Comparison of ENCODE assay signal across 8 mouse cellular contexts in genomic region chr16:17921325-17922162, GRCm38 (mm10). TPM values are rescaled to one million over a fixed set of nuclear protein-coding genes. Genes with fewer than 3 reads are reported as not detected.
A peak's percentile ranks its signal among the peaks of the same experiment; 100 is the strongest.
DNase-seq lines count a peak whose midpoint lies in the region; ATAC-seq and TF ChIP-seq lines count a peak whose summit lies in the region.

No protein-coding gene starts in this region.

- peak; percentile 66 for TF ChIP-seq POLR2A in liver, adult 2 months (IDR thresholded peaks at IDR 0.05; ENCODE audit: extremely low read depth, insufficient read depth, low read length)
- TF ChIP-seq POLR2A in myocyte (IDR thresholded peaks at IDR 0.05; ENCODE audit: insufficient read length, low read depth) = peak; percentile 88

- peak overlapping the region; percentile 90 for H3K9ac ChIP-seq in heart, embryonic 11.5 days (ENCODE audit: low read depth, low read length)
- peak overlapping the region; percentile 92 for H3K9ac ChIP-seq in kidney, embryonic 16.5 days (replicated peaks; ENCODE audit: low read length)
- H3K9ac ChIP-seq in liver, adult 2 months (ENCODE audit: low read depth, low read length) = peak overlapping the region; percentile 84

- peak overlapping the region; percentile 65 for H3K27ac ChIP-seq in heart, embryonic 11.5 days (ENCODE audit: low read depth, low read length)
- H3K27ac ChIP-seq in kidney, embryonic 16.5 days (ENCODE audit: low read length) = peak overlapping the region; percentile 90
- peak overlapping the region; percentile 74 for H3K27ac ChIP-seq in liver, adult 2 months (replicated peaks; ENCODE audit: insufficient read depth, low read depth, low read length)

- peaks cover 15% of the 10 kb centered on the region for H3K4me1 ChIP-seq in heart, embryonic 11.5 days (ENCODE audit: control insufficient read depth, insufficient read depth, low read length)
- peaks cover 19% of the 10 kb centered on the region for H3K4me1 ChIP-seq in kidney, embryonic 16.5 days (ENCODE audit: insufficient read depth, low read length)
- H3K4me1 ChIP-seq in liver, adult 2 months (ENCODE audit: control insufficient read depth, insufficient read depth, low read length) = peaks cover 16% of the 10 kb centered on the region

- WGBS in heart, embryonic 11.5 days (ENCODE audit: insufficient replicate concordance) = 3% methylated on average over 47 of the region's 47 CpGs
- 2% methylated on average over 47 of the region's 47 CpGs for WGBS in kidney, embryonic 16.5 days
- WGBS in liver, adult 2 months = under 1% methylated on average over 47 of the region's 47 CpGs

- peaks cover 2% of the 10 kb centered on the region; the same call in 1 of the 2 replicates for H3K36me3 ChIP-seq in heart, embryonic 11.5 days (ENCODE audit: control insufficient read depth, insufficient read depth, low read length)
- H3K36me3 ChIP-seq in kidney, embryonic 16.5 days (ENCODE audit: insufficient read depth, low read length) = peaks cover 11% of the 10 kb centered on the region
- peaks cover 2% of the 10 kb centered on the region; the same call in 1 of the 2 replicates for H3K36me3 ChIP-seq in liver, adult 2 months (ENCODE audit: control insufficient read depth, insufficient read depth, low read length)
- H3K36me3 ChIP-seq in myocyte (ENCODE audit: control insufficient read depth, insufficient read depth) = no peaks in the 10 kb centered on the region
- H3K36me3 ChIP-seq in splenic B cell, adult 2 months (ENCODE audit: control insufficient read depth, insufficient read depth, low read length, poor library complexity, severe bottlenecking) = peaks cover 2% of the 10 kb centered on the region; the same call in 1 of the 2 replicates

- peaks cover 31% of the 10 kb centered on the region for H3K27me3 ChIP-seq in heart, embryonic 11.5 days (ENCODE audit: control insufficient read depth, insufficient read depth, low read length)
- H3K27me3 ChIP-seq in kidney, embryonic 16.5 days (ENCODE audit: insufficient read depth, low read length) = peaks cover 26% of the 10 kb centered on the region
- H3K27me3 ChIP-seq in liver, adult 2 months (ENCODE audit: control insufficient read depth, insufficient read depth, low read length) = no peaks in the 10 kb centered on the region
- peaks cover 5% of the 10 kb centered on the region for H3K27me3 ChIP-seq in myocyte (ENCODE audit: control insufficient read depth, insufficient read depth, insufficient read length)
- no peaks in the 10 kb centered on the region for H3K27me3 ChIP-seq in splenic B cell, adult 2 months (ENCODE audit: control insufficient read depth, insufficient read depth, low read length, poor library complexity, severe bottlenecking)

- TF ChIP-seq CTCF in liver, adult 2 months (IDR thresholded peaks at IDR 0.05; ENCODE audit: low read depth, low read length) = peak; percentile 63

- peak overlapping the region; percentile 78 for H3K4me2 ChIP-seq in heart, embryonic 11.5 days
- peak overlapping the region; percentile 71 for H3K4me2 ChIP-seq in kidney, embryonic 16.5 days (replicated peaks; ENCODE audit: low read depth, low read length)
- H3K4me2 ChIP-seq in myocyte (ENCODE audit: low read depth) = peak overlapping the region; percentile 91

- no peaks in the 10 kb centered on the region for H3K9me3 ChIP-seq in heart, embryonic 11.5 days (replicated peaks; ENCODE audit: control insufficient read depth, low read length)
- no peaks in the 10 kb centered on the region for H3K9me3 ChIP-seq in kidney, embryonic 16.5 days (ENCODE audit: low read length)

- peak overlapping the region; percentile 60 for H3ac ChIP-seq in myocyte (ENCODE audit: control insufficient read depth, insufficient read length)

- no peaks in the 10 kb centered on the region for H3K79me2 ChIP-seq in liver, adult 2 months (ENCODE audit: control insufficient read depth, insufficient read depth, low read length)
- no peaks in the 10 kb centered on the region for H3K79me2 ChIP-seq in myocyte (ENCODE audit: control insufficient read depth, insufficient read depth)

- peak; percentile 93 for ATAC-seq in erythroblast, adult 5-6 weeks (replicated peaks; ENCODE audit: low FRiP score, poor library complexity, severe bottlenecking)
- peak; percentile 90 for ATAC-seq in heart, embryonic 11.5 days (replicated peaks; ENCODE audit: insufficient number of reproducible peaks, low FRiP score, low TSS enrichment)
- ATAC-seq in kidney, embryonic 16.5 days (ENCODE audit: low FRiP score, low TSS enrichment) = peak; percentile 93

- peak overlapping the region; percentile 75 for H3K4me3 ChIP-seq in heart, embryonic 11.5 days (ENCODE audit: low read depth, low read length)
- peak overlapping the region; percentile 89 for H3K4me3 ChIP-seq in kidney, embryonic 16.5 days (ENCODE audit: low read length)
- H3K4me3 ChIP-seq in liver, adult 2 months (ENCODE audit: insufficient read depth, low read depth, low read length) = peak overlapping the region; percentile 63
- peak overlapping the region; percentile 88 for H3K4me3 ChIP-seq in myocyte

- DNase-seq in B cell, adult 2 months = peak; percentile 94 to 95
- DNase-seq in brain, adult 2 months (ENCODE audit: low read depth, low spot score) = peak; percentile 99
- DNase-seq in liver, adult 2 months (ENCODE audit: extremely low read depth, low read depth, low spot score) = peak; percentile 87
- peak; percentile 97 for DNase-seq in splenic B cell, adult 2 months (ENCODE audit: low read depth, low spot score)

TF ChIP-seq in myocyte, 11 proteins besides CTCF, POLR2A, EP300 and RAD21:
- peak in 1 of 3 experiments; percentile 29 for TF ChIP-seq MYOD1 (IDR thresholded peaks at IDR 0.05; ENCODE audit: control insufficient read depth in 1 of 3, insufficient read length in 2 of 3, low read depth in 2 of 3)
- peak; percentile 20 for TF ChIP-seq USF1 (IDR thresholded peaks at IDR 0.05; ENCODE audit: low read depth)
- TF ChIP-seq TCF3 (IDR thresholded peaks at IDR 0.05; ENCODE audit: insufficient read length, low read depth) = no peak
- TF ChIP-seq POLR2AphosphoS2 (IDR thresholded peaks at IDR 0.05; ENCODE audit: insufficient read length, low read depth) = peak; percentile 97
- TF ChIP-seq TCF12 (IDR thresholded peaks at IDR 0.05; ENCODE audit: insufficient read depth, poor library complexity, severe bottlenecking) = no peak
- no peak for TF ChIP-seq E2F4 (IDR thresholded peaks at IDR 0.05; ENCODE audit: insufficient read depth)
- TF ChIP-seq MYOG (IDR thresholded peaks at IDR 0.05; ENCODE audit: control insufficient read depth in 1 of 3, insufficient read depth in 1 of 3, insufficient read length in 2 of 3, low read depth in 2 of 3) = peak in 1 of 3 experiments; percentile 28
- TF ChIP-seq SRF (IDR thresholded peaks at IDR 0.05; ENCODE audit: control insufficient read depth, insufficient read length, low read depth) = peak; percentile 38
- no peak for TF ChIP-seq MAX (IDR thresholded peaks at IDR 0.05; ENCODE audit: low read depth)
- no peak for TF ChIP-seq CEBPB (IDR thresholded peaks at IDR 0.05; ENCODE audit: insufficient read depth, poor library complexity, severe bottlenecking)
- no peak for TF ChIP-seq REST (IDR thresholded peaks at IDR 0.05; ENCODE audit: insufficient read depth, insufficient read length)

RNA-seq across cellular contexts. Expression of gene Slc25a1, which starts 6.5 kb away (rescaled TPM):
- 5.4 and 6.9 TPM in 2 replicates for total RNA-seq in erythroblast, adult 5-6 weeks (2015; ENCODE audit: low replicate concordance)
- 8.6 and 13.7 TPM in 2 replicates for total RNA-seq in erythroblast, adult 5-6 weeks (2017; ENCODE audit: low replicate concordance)
- polyA plus RNA-seq in heart, embryonic 11.5 days (2014; fragmentation: Nextera tagmentation; extraction: Ambion mirVana) = 35.9 and 39.5 TPM in 2 replicates
- polyA plus RNA-seq in kidney, embryonic 16.5 days (2015; fragmentation: Nextera tagmentation; extraction: Ambion mirVana) = 102 and 107 TPM in 2 replicates
- 164 and 194 TPM in 2 replicates for total RNA-seq in liver, adult 2 months (2014; rRNA removed)
- 364 and 373 TPM in 2 replicates for polyA plus RNA-seq in liver, adult 2 months (2012; rRNA removed)
- 72.5 TPM for polyA plus RNA-seq in myocyte (2012; fragmentation: generic; extraction: Trizol)

RNA-seq across cellular contexts. Expression of gene Gsc2, which starts 6.7 kb away (rescaled TPM):
- not detected in 2 replicates for total RNA-seq in erythroblast, adult 5-6 weeks (2015; ENCODE audit: low replicate concordance)
- not detected in 2 replicates for total RNA-seq in erythroblast, adult 5-6 weeks (2017; ENCODE audit: low replicate concordance)
- not detected in 2 replicates for polyA plus RNA-seq in heart, embryonic 11.5 days (2014; fragmentation: Nextera tagmentation; extraction: Ambion mirVana)
- not detected in 2 replicates for polyA plus RNA-seq in kidney, embryonic 16.5 days (2015; fragmentation: Nextera tagmentation; extraction: Ambion mirVana)
- total RNA-seq in liver, adult 2 months (2014; rRNA removed) = not detected in 2 replicates
- not detected in 2 replicates for polyA plus RNA-seq in liver, adult 2 months (2012; rRNA removed)
- not detected for polyA plus RNA-seq in myocyte (2012; fragmentation: generic; extraction: Trizol)

RNA-seq across cellular contexts. Expression of gene Ess2, which starts 10.4 kb away (rescaled TPM):
- total RNA-seq in erythroblast, adult 5-6 weeks (2015; ENCODE audit: low replicate concordance) = 1.7 TPM in 1 of 2 replicates, not detected in the other
- total RNA-seq in erythroblast, adult 5-6 weeks (2017; ENCODE audit: low replicate concordance) = 6.0 and 8.4 TPM in 2 replicates
- polyA plus RNA-seq in heart, embryonic 11.5 days (2014; fragmentation: Nextera tagmentation; extraction: Ambion mirVana) = 27.2 and 29.8 TPM in 2 replicates
- polyA plus RNA-seq in kidney, embryonic 16.5 days (2015; fragmentation: Nextera tagmentation; extraction: Ambion mirVana) = 40.7 and 44.8 TPM in 2 replicates
- total RNA-seq in liver, adult 2 months (2014; rRNA removed) = 3.4 and 3.9 TPM in 2 replicates
- polyA plus RNA-seq in liver, adult 2 months (2012; rRNA removed) = 6.0 and 8.7 TPM in 2 replicates
- polyA plus RNA-seq in myocyte (2012; fragmentation: generic; extraction: Trizol) = 17.4 TPM

RNA-seq across cellular contexts. Expression of gene Tssk2, which starts 23.1 kb away (rescaled TPM):
- not detected in 2 replicates for total RNA-seq in erythroblast, adult 5-6 weeks (2015; ENCODE audit: low replicate concordance)
- total RNA-seq in erythroblast, adult 5-6 weeks (2017; ENCODE audit: low replicate concordance) = not detected in 2 replicates
- polyA plus RNA-seq in heart, embryonic 11.5 days (2014; fragmentation: Nextera tagmentation; extraction: Ambion mirVana) = 0.11 TPM in 1 of 2 replicates, not detected in the other
- polyA plus RNA-seq in kidney, embryonic 16.5 days (2015; fragmentation: Nextera tagmentation; extraction: Ambion mirVana) = not detected in 2 replicates
- not detected in 2 replicates for total RNA-seq in liver, adult 2 months (2014; rRNA removed)
- polyA plus RNA-seq in liver, adult 2 months (2012; rRNA removed) = not detected in 2 replicates
- 0.07 TPM for polyA plus RNA-seq in myocyte (2012; fragmentation: generic; extraction: Trizol)

RNA-seq across cellular contexts. Expression of gene Dgcr2, which starts 23.2 kb away (rescaled TPM):
- 2.1 and 26.1 TPM in 2 replicates for total RNA-seq in erythroblast, adult 5-6 weeks (2015; ENCODE audit: low replicate concordance)
- total RNA-seq in erythroblast, adult 5-6 weeks (2017; ENCODE audit: low replicate concordance) = 11.6 and 13.8 TPM in 2 replicates
- polyA plus RNA-seq in heart, embryonic 11.5 days (2014; fragmentation: Nextera tagmentation; extraction: Ambion mirVana) = 44.8 and 49.9 TPM in 2 replicates
- polyA plus RNA-seq in kidney, embryonic 16.5 days (2015; fragmentation: Nextera tagmentation; extraction: Ambion mirVana) = 103 and 107 TPM in 2 replicates
- total RNA-seq in liver, adult 2 months (2014; rRNA removed) = 31.6 and 44.7 TPM in 2 replicates
- 82.2 and 97.1 TPM in 2 replicates for polyA plus RNA-seq in liver, adult 2 months (2012; rRNA removed)
- 42.8 TPM for polyA plus RNA-seq in myocyte (2012; fragmentation: generic; extraction: Trizol)

Comparison
In these comparisons a context has a peak if more than half of its experiments do, and no peak if none do; other contexts are left out.
1. Peak in every context shown above with its lines: DNase-seq, ATAC-seq, H3K4me3 ChIP-seq and H3K27ac ChIP-seq.